Mouse (Mus musculus): ENCODE measurements around the gene Cspg5. TPM values are rescaled to one million over a fixed set of nuclear protein-coding genes. Genes with fewer than 3 reads are reported as not detected.
A peak's percentile ranks its signal among the peaks of the same experiment; 100 is the strongest.

The Cspg5 gene
- polyA plus RNA-seq, 1 experiment from 2014 or later: 0.27 TPM

- WGBS (ENCODE audit: insufficient replicate concordance): 81% methylated on average over 13 of the region's 13 CpGs
- Histone ChIP-seq H3K4me3 (replicated peaks) (no peak overlapping the region), H3K9me3 (replicated peaks) (no peaks in the 10 kb centered on the region), H3K9ac (no peak overlapping the region), H3K4me2 (no peak overlapping the region), H3K4me1 (replicated peaks) (no peaks in the 10 kb centered on the region), H3K36me3 (no peaks in the 10 kb centered on the region), H3K27ac (no peak overlapping the region), H3K27me3 (no peaks in the 10 kb centered on the region)
- DNase-seq (no peak), ATAC-seq (ENCODE audit: low read depth) (no peak)
Measured at GRCm38 (mm10) chr9:110293873-110294415, 50.4 kb downstream of the Cspg5 start.

- no peak for ATAC-seq (ENCODE audit: low read depth)
- H3K27me3 ChIP-seq: no peaks in the 10 kb centered on the region
- no peak for DNase-seq
- 48% methylated on average over 3 of the region's 3 CpGs for whole genome bisulfite sequencing (ENCODE audit: insufficient replicate concordance)
- no peak overlapping the region for H3K27ac ChIP-seq
- H3K4me3 ChIP-seq (replicated peaks): no peak overlapping the region
- no peaks in the 10 kb centered on the region for H3K9me3 ChIP-seq (replicated peaks)
- no peaks in the 10 kb centered on the region for H3K4me1 ChIP-seq (replicated peaks)
- H3K36me3 ChIP-seq: no peaks in the 10 kb centered on the region
- no peak overlapping the region for H3K4me2 ChIP-seq
- no peak overlapping the region for H3K9ac ChIP-seq
Measured at GRCm38 (mm10) chr9:110294786-110295185, 51.2 kb downstream of the Cspg5 start.

DNA sequence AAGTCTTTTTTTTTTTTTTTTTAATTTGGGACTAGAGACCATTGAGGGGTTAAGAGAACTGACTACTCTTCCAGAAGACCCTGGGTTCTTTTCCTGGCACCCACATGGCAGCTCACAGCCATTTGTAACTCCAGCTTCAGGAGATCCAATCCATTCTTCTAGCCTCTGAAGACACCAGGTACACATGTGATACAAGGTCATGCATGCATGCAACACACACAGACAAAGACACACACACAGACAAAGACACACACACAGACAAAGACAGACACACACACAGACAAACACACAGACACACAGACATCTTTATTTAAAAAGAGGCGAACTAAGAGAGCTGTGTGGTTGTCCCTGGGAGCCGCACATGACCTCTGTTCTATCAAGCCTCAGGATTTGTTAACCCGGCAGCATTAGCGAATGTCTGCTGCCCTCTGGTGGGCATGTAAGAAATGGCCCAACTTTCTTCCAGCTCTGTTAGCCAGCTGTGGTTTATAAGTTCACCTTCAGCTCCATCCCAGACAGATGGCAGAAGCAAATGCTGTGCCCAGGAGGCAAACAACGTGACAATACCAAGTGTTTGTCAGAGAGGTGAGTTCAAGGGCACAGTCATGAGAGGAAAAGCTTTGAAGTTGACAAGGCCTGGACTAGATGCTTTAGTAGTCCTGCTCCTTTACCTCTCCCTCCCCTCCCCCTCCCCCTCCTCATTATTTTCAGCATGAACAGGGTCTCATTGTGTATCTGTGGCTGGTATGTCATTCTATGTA is 53.5 kb downstream of the Cspg5 start:
- 2% methylated on average over 5 of the region's 5 CpGs for WGBS (ENCODE audit: insufficient replicate concordance)
- ATAC-seq (ENCODE audit: low read depth): peak; percentile 31; the same call in 1 of the 2 replicates

GRCm38 (mm10) chr9:110304516-110304915 is 60.9 kb downstream of the Cspg5 start:
- ATAC-seq (ENCODE audit: low read depth) (no peak), DNase-seq (peak; percentile 21)
- H3K4me2 ChIP-seq: peak overlapping the region; percentile 74
- 0 out of 2 replicates have a peak, but pooled peaks cover 4% of the 10 kb centered on the region for H3K36me3 ChIP-seq
- H3K27me3 ChIP-seq: no peaks in the 10 kb centered on the region
- H3K27ac ChIP-seq: peak overlapping the region; percentile 67
- peaks cover 32% of the 10 kb centered on the region for H3K4me1 ChIP-seq (replicated peaks)
- peak overlapping the region; percentile 64 for H3K9ac ChIP-seq
- peak overlapping the region; percentile 68 for H3K4me3 ChIP-seq (replicated peaks)
- 3% methylated on average over 4 of the region's 4 CpGs for WGBS (ENCODE audit: insufficient replicate concordance)
- peaks cover 4% of the 10 kb centered on the region; the same call in 1 of the 2 replicates for H3K9me3 ChIP-seq (replicated peaks)

More for the DNA sequence above, 53.5 kb downstream of the Cspg5 start:
- Histone ChIP-seq H3K9ac (no peak overlapping the region), H3K27ac (no peak overlapping the region), H3K4me1 (replicated peaks) (no peaks in the 10 kb centered on the region), H3K27me3 (no peaks in the 10 kb centered on the region), H3K4me2 (no peak overlapping the region), H3K9me3 (replicated peaks) (peaks cover 4% of the 10 kb centered on the region; the same call in 1 of the 2 replicates), H3K36me3 (no peaks in the 10 kb centered on the region), H3K4me3 (replicated peaks) (no peak overlapping the region)
- DNase-seq: peak; percentile 55

DNA sequence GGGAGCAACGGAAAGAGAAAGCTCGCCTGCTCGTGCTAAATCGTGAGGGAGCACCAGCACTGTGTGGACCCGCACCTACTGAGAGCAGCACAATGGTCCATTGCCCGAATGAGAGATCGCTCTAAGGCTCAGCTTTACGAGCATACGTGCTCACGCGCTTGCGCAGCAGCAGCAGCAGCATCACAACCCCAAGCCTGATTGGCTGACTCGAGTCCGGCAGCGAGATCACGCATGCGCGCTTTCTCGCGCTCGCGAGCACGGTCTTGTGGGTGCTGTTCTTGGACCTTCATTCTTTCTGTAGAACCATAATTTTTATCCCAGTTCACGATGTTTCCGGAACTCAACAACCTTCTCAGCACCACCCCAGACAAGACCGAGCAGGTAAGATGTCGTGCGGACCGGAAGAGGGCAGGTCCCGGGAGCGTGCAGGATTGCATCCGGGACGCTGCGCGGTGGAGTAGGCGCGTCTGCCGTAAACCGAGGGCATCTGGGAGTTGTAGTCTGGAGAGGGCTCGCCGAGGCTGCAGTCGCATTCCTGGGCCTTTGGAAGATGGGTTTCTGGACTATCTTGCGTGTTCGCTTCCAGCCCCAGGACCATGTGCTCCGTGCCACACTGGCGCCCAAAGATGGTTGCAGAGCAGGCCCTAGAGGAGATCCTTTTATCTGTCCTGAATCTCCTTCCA is 61.5 kb downstream of the Cspg5 start, which contains the start of gene Elp6:
Elp6 (plus strand) TSS at position 205 of the 683 bp plus-strand sequence.
- Histone ChIP-seq H3K9me3 (replicated peaks) (peaks cover 4% of the 10 kb centered on the region; the same call in 1 of the 2 replicates), H3K36me3 (peaks cover 8% of the 10 kb centered on the region; the same call in 1 of the 2 replicates), H3K4me2 (peak within 1 kb of the TSS; percentile 74), H3K4me1 (replicated peaks) (peaks cover 32% of the 10 kb centered on the region), H3K4me3 (replicated peaks) (peak within 1 kb of the TSS; percentile 68), H3K27me3 (no peaks in the 10 kb centered on the region), H3K9ac (peak within 1 kb of the TSS; percentile 64), H3K27ac (peak within 1 kb of the TSS; percentile 67)
- ATAC-seq (ENCODE audit: low read depth) (peak; percentile 97), DNase-seq (peak; percentile 90)
- WGBS (ENCODE audit: insufficient replicate concordance): under 1% methylated on average over 46 of the region's 46 CpGs

- Histone ChIP-seq H3K27ac (peak overlapping the region; percentile 1; the same call in 1 of the 2 replicates), H3K4me3 (replicated peaks) (peak overlapping the region; percentile 68), H3K36me3 (peaks cover 18% of the 10 kb centered on the region), H3K4me2 (peak overlapping the region; percentile 74), H3K4me1 (replicated peaks) (peaks cover 32% of the 10 kb centered on the region), H3K9ac (peak overlapping the region; percentile 64), H3K27me3 (no peaks in the 10 kb centered on the region), H3K9me3 (replicated peaks) (peaks cover 4% of the 10 kb centered on the region; the same call in 1 of the 2 replicates)
- ATAC-seq (ENCODE audit: low read depth) (no peak), DNase-seq (no peak)
- 57% methylated on average over 5 of the region's 5 CpGs for WGBS (ENCODE audit: insufficient replicate concordance)
Measured at GRCm38 (mm10) chr9:110306371-110306770, 62.8 kb downstream of the Cspg5 start.

Small RNAs within 50 kb of the gene (microRNA-seq; reads per million reads assigned to microRNA genes)
- gene Mir6236: 285 reads per million, percentile 63 among the genes with 10 or more reads in this experiment

Other genes starting within 250 kb of the Cspg5 start
- 43.4 and 54.5 TPM in 2 replicates for gene Smarcc1, start 126.1 kb upstream of the Cspg5 start, polyA plus RNA-seq (2015; fragmentation: Nextera tagmentation; extraction: Ambion mirVana)
- gene Dhx30, start 126.0 kb upstream of the Cspg5 start, polyA plus RNA-seq (2015; fragmentation: Nextera tagmentation; extraction: Ambion mirVana): 40.3 and 49.1 TPM in 2 replicates
- 11.1 and 11.3 TPM in 2 replicates for gene Elp6, start 61.4 kb downstream of the Cspg5 start, polyA plus RNA-seq (2015; fragmentation: Nextera tagmentation; extraction: Ambion mirVana)
- 20.6 and 23.2 TPM in 2 replicates for gene Scap, start 89.5 kb downstream of the Cspg5 start, polyA plus RNA-seq (2015; fragmentation: Nextera tagmentation; extraction: Ambion mirVana)
- gene Ptpn23, start 164.4 kb downstream of the Cspg5 start, polyA plus RNA-seq (2015; fragmentation: Nextera tagmentation; extraction: Ambion mirVana): 3.2 TPM in 2 replicates
- gene Ngp, start 176.0 kb downstream of the Cspg5 start, polyA plus RNA-seq (2015; fragmentation: Nextera tagmentation; extraction: Ambion mirVana): 46.6 and 49.4 TPM in 2 replicates
- 1.9 and 2.7 TPM in 2 replicates for gene Klhl18, start 232.9 kb downstream of the Cspg5 start, polyA plus RNA-seq (2015; fragmentation: Nextera tagmentation; extraction: Ambion mirVana)
- 0.23 and 0.27 TPM in 2 replicates for gene Kif9, start 233.2 kb downstream of the Cspg5 start, polyA plus RNA-seq (2015; fragmentation: Nextera tagmentation; extraction: Ambion mirVana)

Data from liver, embryonic 13.5 days (tissue).